Mouse (Mus musculus) T-cell, adult 2 months (primary cell): ENCODE measurements around the gene Abhd6.

Source experiments
- DNase-seq: peaks from one replicate; pipeline ENCODE4 v3.0.0; 2022; ENCODE audit warnings: low spot score

Abhd6 gene

DNA sequence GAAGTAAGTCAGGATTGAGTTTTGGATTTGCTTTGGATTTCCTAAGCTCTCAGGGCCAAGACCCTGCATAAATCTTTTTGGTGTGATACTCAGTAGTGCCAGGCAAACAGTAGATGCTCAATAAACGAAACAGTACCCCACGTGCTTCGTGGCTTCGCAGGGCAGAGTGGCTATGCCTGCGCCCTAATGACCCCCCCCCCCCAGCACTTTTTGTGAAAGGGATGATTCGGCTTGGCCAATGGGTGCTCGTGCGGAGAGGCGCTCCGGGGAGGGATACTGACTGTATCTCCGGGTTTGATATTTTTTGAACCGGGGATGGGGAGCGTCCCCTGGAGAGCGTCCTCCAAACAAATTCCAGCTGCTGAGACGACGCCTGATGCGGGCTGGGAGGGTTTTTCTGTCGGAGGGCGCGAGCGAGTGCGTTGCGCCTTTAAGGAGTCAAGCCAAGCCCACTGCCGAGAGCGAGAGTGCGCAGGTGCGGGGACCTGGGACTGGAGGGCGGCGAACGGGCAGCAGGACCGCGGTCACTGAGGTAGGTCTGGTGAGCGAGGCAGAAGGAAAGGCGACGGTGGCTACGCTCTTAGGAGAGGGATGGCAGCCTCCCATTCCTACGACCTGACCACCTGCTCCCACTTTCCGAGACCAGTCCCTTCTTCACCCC lies at the start of gene Abhd6:
TSS of gene Abhd6 (plus strand) at position 471 of the 661 bp plus-strand sequence.
- peak; percentile 75 for DNase-seq

DNA sequence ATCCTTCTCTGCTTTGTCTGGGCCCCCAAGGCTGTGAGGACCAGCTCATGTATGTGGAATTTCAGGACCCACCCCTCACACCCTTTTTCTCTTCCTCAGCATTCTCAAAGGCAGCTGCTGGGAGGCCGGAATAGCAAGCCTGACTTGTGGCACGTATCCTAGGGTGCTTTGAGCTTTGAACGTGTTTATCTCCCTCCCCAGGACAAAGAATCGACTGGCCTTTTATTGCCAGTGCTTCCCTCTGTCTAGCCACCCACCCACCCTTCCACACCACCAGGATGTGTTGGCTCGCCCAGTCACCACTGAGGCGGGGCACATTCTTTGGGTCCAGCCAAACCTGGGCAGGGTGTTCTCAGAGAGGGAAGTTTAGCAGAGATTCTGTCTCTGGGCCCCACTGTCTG lies 48.6 kb upstream of the Abhd6 start:
- DNase-seq: no peak

DNA sequence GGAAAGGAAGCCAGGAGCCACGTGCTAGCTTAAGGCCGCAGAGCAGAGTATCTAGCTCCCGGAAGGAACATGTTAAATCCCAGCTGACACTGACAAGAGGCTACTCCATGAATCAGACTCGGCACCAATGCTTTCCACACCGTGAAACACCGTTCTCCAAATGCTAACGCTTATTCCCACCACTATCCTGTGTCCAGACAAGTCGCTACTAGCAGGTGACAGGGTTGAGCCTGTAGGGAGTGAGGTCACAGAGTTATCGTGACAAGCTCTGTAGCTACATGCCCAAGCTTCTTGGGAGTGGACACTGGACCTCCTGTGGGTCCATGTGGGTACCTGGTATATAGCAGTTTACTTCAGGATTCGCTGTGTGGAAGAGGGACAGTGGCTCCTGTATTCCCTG lies 46.3 kb upstream of the Abhd6 start:
- DNase-seq: no peak

DNA sequence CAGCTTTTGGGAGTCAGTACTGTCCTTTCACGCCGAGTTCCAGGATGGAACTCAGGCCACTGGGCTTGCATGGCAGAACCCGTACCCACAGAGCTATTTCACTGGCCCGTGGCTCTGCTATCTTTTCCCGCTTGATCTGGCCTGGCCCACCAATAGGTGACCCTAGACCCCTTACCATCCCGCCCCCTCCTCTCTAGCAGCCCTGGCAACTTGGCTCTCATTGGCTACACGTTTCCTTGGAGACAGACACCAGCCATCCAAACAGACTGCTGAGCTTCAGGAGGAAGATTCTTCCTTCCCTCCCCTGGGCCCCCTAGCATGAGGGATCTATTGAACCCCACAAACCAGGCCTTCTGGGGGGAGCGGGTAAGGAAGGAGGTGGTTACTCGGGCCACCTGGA lies 45.7 kb upstream of the Abhd6 start, which contains the start of gene Gm45521:
TSS of gene Gm45521 (plus strand) at position 240 of the 400 bp plus-strand sequence.
- DNase-seq: no peak

DNA sequence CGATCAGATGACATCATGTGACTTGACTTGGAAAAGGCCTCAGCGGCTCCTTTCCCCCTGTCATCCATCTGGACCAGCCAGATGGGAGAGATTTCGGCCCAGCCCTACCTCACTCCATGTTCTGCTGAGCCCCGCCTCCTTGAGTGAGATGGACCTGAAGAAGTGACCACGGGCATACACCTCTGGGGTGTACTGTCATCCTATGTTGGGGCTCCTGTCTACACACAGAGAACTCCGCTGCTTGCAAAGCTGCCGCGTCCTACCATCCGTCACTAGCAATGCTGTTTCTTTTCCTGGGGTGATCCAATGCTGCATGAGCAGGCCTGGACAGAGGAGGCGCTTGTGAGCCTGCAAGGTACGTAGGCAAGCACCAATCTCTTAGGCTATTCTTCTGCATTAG lies 42.1 kb upstream of the Abhd6 start:
- DNase-seq: no peak

DNA sequence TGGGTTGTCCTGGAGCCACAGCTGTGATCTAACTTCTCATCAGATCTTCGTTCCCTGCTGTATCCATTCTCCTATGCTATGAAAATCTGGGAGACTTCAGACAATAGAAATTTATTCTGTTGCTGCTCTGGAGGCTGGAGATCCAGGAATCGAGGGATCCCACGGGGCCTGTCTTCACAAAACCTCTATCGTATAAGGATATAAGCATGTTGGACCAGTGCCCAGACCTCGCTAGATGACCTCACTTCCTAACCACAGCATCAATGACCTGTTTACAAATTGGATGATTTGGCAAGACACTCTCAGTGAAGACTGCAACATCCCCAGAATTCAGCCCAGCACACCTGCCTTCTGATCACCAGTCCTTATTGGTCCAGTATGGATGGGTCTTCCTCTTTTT lies 41.0 kb upstream of the Abhd6 start:
- no peak for DNase-seq

DNA sequence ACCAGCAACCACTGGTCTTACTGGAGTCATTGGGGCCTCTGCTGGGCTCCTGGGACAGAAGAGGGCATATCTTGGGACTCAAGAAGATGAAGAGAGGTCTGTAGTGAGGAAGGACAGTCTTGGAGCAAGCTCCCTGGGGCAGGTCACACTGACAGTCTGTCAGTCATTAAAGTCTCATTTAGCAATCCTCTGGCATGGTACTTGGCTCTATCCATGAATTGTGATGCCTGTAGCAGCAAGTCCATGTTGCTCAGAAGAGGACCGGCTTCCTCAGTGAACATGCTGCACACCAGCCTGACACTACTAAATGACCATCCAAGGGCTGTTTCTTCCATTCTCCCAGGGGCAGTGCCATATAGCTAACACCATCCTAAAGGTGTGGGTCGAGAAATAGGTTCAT lies 40.1 kb upstream of the Abhd6 start:
- DNase-seq: no peak

DNA sequence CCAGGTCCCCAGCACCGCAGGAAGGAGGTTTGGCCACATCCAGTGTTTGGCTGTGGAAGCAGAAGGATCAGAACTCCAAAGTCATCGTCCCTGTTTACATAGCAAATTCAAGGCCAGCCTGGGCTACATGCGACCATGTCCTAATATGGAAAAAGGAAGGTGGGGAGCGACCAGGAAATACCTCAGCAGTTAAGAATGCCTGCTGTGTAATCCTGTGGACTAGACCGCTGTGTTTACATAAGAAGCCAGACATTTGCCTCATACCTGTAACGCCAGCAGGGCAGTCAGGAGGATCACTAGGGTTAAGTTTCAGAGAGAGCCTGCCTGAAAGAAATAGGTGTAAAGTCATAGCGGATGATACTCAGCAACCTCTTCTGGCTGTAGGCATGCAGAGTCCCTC lies 39.5 kb upstream of the Abhd6 start:
- DNase-seq: no peak

DNA sequence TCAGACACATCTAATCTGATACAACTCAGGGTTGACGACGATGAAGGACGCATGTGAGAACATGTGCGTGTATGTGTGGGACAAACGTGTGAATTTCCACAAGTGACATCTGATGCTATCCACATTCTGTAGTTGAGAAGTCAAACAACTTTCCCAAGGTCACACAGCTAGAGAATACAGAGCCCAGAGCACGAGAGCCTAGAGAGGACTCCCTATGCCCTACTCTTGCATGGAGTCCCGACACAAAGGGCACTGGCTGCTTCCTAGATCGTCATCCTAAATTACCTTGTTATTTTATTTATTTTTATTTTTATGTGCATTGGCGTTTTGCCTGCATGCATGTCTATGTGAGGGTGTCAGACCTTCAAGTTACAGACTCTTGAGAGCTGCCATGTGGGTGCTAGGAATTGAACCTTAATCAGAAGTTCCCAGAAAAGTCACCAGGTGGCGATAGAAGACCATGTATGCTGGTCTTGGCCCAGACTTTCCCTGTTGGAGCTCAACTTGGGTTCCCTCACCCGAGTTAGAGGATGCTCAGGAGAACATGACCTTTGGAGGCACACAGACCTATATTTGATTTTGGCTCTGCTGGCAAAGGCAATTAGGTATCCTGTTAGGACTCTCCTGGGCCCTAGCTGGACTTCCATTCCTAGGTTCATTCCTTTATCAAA lies 38.3 kb upstream of the Abhd6 start:
- DNase-seq: peak; percentile 59

DNA sequence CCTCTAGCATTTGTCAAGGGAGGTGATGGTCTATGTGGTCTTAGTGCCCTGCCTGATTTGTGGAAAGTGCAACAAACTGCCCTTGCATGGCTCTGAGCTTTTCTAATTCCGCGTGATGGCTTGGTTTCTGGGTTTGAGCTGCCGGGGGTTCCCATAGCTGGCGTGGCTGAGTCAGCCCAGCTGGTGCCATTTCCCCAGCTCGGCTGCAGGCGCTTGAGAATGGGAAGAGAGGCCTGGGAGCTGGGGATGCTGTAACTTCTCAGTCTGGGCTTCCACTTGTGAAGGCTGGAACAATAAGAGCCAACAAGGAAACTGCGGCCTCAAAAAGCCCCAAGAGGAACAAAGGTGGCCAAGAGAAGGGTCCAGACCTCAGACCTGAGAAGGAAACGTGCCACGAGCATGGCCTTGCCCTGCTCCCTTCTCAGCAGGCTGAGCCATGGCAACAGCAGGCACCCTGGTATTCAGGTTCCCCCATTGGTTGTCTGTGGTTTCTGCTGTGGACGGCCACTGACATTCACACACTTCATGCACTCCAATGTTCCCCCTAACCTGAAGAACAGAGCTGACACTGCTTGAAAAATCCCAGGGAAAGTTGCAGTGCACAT lies 30.7 kb upstream of the Abhd6 start:
- DNase-seq: no peak

DNA sequence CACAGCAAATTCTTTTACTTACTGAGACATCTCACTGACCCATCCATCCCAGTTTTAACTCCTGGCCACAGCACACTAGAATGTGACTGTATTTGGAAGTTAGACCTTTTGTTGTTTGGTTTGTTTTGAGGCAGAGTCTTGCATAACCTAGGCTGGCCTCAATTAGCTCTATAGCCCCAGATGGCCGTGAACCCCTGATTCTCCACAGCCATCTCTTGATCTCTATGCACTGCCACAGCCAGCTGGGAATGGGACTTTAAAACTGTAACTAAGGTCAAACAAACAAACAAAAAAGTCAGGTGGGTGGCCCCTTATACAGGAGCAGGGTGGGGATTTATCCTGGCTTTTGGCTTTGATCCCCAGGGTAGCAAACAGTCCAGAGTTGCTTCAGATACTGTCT lies 28.1 kb upstream of the Abhd6 start:
- no peak for DNase-seq

DNA sequence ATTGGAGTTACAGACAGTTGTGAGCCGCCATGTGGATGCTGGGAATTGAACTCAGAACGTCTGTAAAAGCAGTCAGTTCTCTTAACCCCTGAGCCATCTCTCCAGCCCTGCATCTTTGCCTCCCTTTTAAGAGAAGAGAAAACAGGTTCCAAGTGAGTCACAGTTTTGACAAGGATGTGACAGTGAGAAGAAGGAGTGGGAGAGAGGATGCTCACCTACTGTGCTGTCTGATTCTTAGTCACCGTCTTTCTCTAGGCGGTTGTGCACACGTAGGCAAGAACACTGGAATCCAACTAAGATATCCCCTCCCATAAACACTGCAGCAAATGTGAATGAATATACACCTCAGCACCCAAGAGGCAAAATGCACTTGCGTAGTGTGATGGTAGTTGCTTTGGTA lies 27.5 kb upstream of the Abhd6 start:
- no peak for DNase-seq

DNA sequence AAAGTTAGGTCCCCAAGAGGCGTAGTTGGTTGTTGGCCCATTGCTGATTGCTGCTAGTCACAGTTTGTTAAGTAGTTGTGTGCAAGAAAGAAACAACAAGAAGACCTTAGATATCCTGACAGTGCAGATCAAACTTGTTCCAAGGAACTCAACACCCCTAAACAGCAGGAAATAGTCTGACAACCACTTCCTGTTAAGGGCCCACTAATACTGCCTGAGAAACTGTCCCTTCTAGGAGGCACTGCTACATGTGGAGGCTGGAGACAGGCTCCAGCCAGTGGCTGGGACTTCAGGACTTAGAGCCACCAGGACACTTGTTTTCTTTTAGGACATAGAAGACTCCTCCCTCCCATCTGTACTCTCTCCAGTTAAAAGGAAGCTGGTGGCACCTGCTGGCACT lies 25.2 kb upstream of the Abhd6 start:
- no peak for DNase-seq

DNA sequence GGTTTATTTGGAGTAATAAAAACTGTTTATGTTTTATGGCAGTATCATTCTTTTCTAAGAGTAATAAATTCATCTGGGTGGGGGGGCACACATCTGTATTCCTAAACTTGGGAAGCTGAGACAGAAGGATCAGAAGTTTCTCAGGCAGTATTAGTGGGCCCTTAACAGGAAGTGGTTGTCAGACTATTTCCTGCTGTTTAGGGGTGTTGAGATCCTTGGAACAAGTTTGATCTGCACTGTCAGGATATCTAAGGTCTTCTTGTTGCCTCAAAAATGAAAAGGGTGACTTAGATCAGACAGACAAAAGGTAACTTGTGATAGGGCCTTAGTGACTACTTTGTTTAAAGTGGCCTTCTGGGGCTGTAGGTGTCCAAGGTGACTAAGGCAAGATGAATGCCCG lies 24.5 kb upstream of the Abhd6 start:
- DNase-seq: no peak

DNA sequence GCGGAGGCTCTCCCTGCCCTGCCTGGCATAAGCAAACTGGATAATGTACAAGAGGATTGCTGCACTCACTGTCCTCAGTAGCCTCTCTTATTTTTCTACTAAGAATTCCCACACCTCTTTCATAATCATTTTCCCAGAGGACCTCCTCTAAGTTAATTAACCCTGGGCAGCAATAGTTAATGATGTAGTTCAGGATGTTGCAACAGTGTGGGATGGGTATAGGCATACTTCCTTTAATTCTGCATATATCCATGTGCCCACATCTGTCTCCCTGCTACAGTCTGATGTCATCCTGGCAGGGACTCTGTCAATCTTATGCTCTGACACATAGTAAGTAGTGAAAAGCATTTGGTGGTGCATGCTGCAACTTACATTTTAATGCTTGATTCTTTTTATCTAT lies 21.5 kb upstream of the Abhd6 start:
- no peak for DNase-seq

DNA sequence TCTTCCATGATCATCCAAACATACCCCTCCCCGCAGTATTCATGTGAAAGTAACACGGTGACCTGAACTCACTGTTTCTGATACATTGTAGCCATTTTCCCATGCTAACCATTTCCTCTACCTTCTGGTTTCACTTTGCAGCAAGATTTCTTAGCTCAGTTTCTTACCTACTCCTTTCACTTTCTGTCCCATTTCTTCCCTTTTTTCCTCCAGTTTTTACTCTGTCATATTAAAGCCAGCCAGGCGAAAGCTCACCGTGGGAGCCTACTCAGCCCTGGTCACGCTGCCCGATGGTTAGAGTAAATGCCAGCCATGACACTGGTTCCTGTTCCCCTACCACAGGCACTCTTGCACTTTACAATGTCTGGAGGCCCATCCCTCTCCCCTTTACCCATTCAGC lies 15.8 kb upstream of the Abhd6 start:
- no peak for DNase-seq

DNA sequence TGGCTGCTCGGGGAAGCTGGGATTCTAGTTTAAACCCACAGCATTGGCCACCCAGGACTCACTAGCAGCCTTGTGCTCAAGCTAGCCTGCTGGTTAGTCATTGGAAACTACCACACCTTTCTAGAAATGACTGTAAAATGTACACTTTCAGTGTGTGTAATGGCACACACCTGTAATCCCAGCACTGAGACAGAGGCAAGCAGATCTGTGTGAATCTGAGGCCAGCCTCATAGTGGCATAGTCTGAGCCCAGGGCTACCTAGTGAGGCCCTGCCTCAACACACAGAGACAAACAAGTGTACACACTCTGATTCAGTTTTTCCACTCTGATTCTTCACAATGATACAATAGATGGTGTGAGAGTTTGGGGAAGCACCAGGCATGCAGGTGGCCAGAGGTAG lies 13.3 kb upstream of the Abhd6 start:
- DNase-seq: no peak

DNA sequence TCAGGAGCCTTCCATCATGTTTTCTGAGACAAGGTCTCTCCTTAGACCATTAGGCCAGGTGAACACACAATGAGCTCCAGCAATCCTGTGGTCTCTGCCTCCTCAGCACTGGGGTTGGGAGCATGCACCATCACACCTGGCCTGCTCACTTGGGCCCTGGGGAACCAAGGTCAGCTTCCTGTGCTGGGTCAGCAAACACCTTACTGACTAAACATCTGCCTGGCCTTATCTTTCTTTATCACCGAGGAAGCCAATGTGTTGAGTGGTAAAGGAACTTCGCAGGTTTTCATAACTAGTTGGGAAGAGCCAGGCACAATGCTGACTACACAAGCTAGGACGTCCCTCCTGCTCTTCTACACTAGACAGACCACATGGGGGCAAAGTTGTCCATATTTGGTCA lies 12.7 kb upstream of the Abhd6 start:
- DNase-seq: no peak

DNA sequence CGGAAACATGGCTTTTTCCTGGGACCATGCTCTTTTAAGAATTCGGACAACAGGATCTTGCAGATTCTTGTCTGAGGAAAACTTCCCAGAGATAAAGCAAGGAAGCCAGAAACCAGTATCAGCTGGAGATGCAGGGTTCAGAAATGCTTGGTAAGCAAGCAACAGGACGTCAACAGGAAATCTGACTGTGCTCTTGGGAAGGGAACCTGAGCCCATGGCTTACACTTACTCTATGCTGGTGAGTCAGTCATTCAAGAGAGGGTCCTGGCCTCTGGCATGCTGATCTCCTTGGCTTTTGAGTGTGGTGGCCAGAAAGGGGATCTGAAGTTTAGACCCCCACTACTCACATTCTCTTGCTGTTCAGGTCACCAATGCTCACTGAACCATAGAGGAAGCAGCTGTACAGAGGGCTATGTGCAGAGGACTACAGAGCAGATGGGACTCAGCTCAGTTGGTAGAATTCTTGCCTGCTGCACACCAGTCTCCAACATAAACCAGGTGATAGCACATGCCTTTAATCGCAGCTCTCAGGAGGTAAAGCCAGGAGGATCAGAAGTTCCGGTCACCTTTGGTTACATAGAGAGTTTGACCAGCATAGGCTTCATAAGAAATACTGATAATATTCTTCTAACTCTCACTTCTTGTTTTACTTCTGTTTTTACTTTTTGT lies 11.5 kb upstream of the Abhd6 start:
- no peak for DNase-seq

DNA sequence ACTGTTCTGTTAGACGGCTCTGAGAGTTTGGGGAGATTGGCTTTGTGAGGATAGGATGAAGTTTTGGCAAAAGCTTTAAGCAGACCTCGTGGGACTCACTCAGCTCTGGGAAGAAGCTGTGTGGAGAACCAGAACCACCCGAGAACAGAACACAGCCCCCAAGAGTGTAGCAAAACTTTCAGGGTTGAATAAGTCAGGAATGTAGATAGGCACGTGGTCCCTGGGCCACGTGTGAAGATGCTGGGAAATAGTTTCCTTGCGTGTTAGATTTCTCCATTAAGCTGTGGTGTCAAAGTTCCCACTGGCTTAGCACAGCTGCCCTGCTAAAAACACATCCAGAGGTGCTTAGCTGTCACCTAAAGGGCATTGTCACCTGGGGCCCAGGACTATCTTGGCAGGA lies 10.5 kb upstream of the Abhd6 start:
- DNase-seq: no peak

DNA sequence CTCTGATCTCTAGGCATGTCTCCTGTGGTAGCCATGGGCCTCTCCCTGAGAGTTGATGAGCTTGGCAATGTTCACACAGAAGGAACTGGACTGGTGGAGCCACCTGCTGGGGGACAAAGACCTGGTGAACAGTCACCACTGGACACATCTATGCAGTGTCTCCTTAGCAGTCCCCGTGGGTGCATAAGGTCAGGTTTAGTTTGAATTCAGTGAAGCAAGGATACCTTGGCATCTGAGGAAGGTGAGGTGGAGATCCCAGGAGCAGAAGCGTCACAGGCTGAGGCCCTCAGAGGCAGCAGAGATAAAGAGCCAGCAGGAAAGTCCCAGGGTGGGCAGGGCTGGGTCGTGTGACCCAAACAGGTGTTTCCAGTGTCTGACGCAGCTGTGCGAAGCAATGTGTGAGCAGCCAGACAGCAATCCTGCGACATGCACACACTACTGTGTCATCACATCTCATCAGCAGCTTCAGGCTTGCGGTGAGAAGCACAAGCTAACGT lies 8.4 kb upstream of the Abhd6 start, which contains the start of gene Dnase1l3:
TSS of gene Dnase1l3 (minus strand) at position 303 of the 497 bp plus-strand sequence.
- DNase-seq: no peak

DNA sequence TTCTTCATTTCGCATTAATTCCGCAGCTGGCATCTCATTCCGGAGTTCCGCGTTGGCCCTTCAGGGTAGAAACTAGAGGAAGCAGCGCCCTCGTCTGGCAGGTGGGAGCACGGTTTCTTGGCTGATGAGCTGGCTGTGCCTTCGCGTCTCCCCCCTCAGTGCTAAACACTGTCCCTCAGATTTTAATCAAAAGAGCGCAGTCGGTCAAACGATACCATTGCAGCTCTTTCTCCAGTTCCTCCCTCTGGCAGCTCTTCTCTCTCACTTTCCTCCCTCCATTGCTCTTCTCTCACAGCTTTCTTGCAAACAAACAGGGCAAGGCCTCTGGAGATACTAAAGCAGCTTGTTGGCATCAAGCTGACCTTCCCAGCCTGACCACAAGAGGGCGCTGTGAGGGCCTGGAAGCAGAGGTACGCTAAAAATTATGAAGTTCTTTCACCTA lies 5.4 kb upstream of the Abhd6 start:
- DNase-seq: peak; percentile 87

DNA sequence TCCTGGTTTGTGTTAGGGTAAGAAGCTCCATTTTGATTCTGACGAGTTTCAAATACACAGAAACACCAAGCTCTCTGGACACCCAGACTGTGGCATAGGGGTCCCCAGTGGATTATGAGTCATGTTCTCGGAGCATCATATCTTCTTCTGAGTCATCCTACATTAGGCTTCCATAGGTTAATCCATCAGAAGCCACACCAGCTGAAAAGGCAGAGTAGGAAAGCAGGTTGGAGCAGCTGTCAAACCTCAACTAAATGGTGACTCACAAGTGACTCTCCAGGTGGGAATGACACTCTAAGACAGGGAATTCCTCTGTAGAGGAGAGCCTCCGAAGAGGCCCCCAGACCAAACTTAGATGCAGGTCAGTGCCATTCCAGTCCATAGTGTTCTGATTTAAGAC lies 3.7 kb upstream of the Abhd6 start:
- no peak for DNase-seq
